In the genomic region with DNA sequence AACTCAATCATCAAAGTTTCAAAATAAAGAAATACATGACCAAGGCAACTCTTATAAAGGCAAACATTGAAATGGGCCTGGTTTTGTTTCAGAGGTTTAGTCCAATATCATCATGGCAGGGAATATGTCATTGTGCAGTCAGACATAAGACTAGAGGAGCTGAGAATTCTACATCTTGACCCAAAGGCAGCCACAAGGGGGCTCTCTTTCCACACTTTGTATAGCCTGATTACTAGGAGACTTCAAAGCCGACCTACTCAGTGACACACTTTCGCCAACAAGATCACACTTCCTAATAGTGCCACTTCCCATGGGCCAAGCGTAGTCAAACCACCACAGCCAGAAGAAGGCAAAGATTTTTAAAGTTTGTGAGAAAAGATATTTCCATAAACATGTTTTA, we compare ENCODE assay signal across 9 mouse cellular contexts.
DNase-seq lines count a peak whose midpoint lies in the region; ATAC-seq lines count a peak whose summit lies in the region.
"Had no signal": no experiment of that assay in that cellular context is flagged by ENCODE, and none has a peak within 500 bp of the region (broad histone marks: within the 10 kb centered on the region; RNA-seq: fewer than 3 reads in every experiment).

No protein-coding gene starts in this region.

- no peaks in the 10 kb centered on the region for H3K27me3 ChIP-seq in liver, embryonic 13.5 days
- H3K27me3 ChIP-seq: neural tube, embryonic 13.5 days had no signal

- no peaks in the 10 kb centered on the region for H3K36me3 ChIP-seq in liver, embryonic 13.5 days

- H3K4me1 ChIP-seq in liver, embryonic 13.5 days (replicated peaks) = no peaks in the 10 kb centered on the region
- H3K4me1 ChIP-seq: neural tube, embryonic 13.5 days had no signal

- no peak overlapping the region for H3K4me3 ChIP-seq in liver, embryonic 13.5 days (replicated peaks)
- H3K4me3 ChIP-seq: neural tube, embryonic 13.5 days had no signal

- no peak overlapping the region for H3K27ac ChIP-seq in liver, embryonic 13.5 days
- H3K27ac ChIP-seq: neural tube, embryonic 13.5 days had no signal

- H3K9me3 ChIP-seq in liver, embryonic 13.5 days (replicated peaks) = no peaks in the 10 kb centered on the region
- H3K9me3 ChIP-seq: neural tube, embryonic 13.5 days had no signal

- intact Hi-C loops in gastrocnemius, postnatal 36 days (cut with DNase I) = no loop called here

- ATAC-seq in liver, embryonic 13.5 days (ENCODE audit: low read depth) = no peak
- no peak for ATAC-seq in erythroid progenitor cell, adult 5-6 weeks (replicated peaks; ENCODE audit: low FRiP score, poor library complexity, severe bottlenecking)
- ATAC-seq in frontal cortex, adult (ENCODE audit: low TSS enrichment) = no peak

- H3K4me2 ChIP-seq in liver, embryonic 13.5 days = no peak overlapping the region
- H3K4me2 ChIP-seq: neural tube, embryonic 13.5 days had no signal

- no peak overlapping the region for H3K9ac ChIP-seq in liver, embryonic 13.5 days
- H3K9ac ChIP-seq: neural tube, embryonic 13.5 days had no signal

- peak; percentile 8 for DNase-seq in gastrocnemius, postnatal 10 days
- no peak for DNase-seq in gastrocnemius, postnatal 36 days
- peak; percentile 10 for DNase-seq in right cerebral cortex, postnatal 4 days
- no peak for DNase-seq in right cerebral cortex, postnatal 25 days
- peak; percentile 71 for DNase-seq in embryo, embryonic 10.5 days (ENCODE audit: low spot score)
- peak; percentile 3 for DNase-seq in liver, embryonic 13.5 days

- 60% methylated on average over 3 of the region's 3 CpGs for WGBS in liver, embryonic 13.5 days (ENCODE audit: insufficient replicate concordance)

Comparison
In these comparisons a context has a peak if more than half of its experiments do, and no peak if none do; other contexts are left out.
1. DNase-seq: peak in gastrocnemius, postnatal 10 days (single experiment), right cerebral cortex, postnatal 4 days (single experiment), embryo, embryonic 10.5 days (single experiment) and liver, embryonic 13.5 days (single experiment); none in gastrocnemius, postnatal 36 days (0 of 2) and right cerebral cortex, postnatal 25 days (single experiment).